Mouse (Mus musculus) cerebellum, postnatal 10 days (tissue): ENCODE data around the gene 2310039H08Rik.

Experiments used
- DNase-seq, 2 experiments: peaks; one replicate each; pipeline ENCODE4 v3.0.0; 2021; ENCODE audit warnings: mixed read lengths in 2 of 2

Gene 2310039H08Rik

DNA sequence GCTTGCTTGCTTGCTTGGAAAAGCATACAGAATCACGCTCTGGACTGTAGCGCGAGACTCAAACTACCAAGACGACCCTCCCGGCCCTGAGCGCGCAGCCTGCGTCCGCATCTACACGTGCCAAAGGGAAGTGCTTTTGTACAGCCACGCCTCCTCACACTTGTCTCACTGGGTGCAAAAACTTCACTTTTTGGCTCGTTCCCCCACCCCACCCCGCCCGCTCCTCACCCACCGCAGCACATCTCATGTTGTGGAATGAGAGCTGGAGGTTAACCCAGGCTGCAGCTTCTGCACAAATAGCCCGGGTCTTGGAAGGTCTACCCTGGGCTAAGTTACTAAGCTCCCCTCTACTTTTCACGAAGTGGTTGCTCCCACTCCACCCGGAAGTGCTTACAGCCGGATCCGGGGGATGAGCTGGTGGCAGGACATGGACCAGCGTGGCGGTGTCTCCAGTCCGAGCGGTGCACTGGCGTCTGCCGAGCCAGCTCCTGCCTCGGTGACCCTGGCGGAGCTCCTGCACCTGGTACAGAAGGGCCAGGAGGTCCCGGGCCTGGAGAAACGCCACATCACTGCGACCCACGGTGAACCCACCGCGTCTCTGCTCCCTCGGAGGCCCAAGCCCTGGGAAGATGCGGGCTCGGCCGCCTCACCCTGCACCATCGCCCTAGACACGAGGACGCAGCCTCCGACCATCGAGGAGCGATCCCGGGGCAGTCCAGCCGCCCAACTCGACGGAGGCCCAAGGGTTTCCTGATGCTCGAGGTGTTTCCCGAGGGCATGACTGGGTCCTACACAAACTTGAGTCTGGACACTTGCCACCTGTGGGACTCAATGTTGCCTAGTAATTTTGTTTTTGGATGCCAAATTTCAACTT lies at the start of gene 2310039H08Rik:
TSS of gene 2310039H08Rik (plus strand) at position 232 of the 874 bp plus-strand sequence.
- peak; percentile 89 to 90 for DNase-seq

- DNase-seq = peak; percentile 45 to 52
These were observed 47.9 kb upstream of the 2310039H08Rik start for GRCm38 (mm10) chr17:46724477-46725084.

DNA sequence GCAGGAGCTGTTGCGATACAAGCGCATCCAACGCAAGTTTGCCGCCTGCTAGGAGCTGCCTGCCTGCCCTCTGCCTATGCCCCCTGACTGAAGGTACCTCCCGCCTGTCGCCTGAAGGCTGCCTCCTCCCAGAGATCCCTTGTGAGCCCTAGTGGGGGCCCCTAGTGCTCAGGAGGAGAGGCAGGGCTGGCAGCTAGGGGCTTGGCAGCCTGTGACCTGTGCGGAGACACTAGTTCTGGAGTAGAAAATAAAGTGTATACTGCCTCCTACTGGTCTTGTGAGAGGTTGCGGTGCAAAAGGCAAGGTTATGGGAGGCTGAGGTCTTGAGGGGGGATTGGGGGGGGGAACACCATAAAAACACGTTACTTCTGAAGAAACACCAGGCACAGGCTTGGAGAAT lies 47.2 kb upstream of the 2310039H08Rik start:
- peak; percentile 67 to 75 for DNase-seq

DNA sequence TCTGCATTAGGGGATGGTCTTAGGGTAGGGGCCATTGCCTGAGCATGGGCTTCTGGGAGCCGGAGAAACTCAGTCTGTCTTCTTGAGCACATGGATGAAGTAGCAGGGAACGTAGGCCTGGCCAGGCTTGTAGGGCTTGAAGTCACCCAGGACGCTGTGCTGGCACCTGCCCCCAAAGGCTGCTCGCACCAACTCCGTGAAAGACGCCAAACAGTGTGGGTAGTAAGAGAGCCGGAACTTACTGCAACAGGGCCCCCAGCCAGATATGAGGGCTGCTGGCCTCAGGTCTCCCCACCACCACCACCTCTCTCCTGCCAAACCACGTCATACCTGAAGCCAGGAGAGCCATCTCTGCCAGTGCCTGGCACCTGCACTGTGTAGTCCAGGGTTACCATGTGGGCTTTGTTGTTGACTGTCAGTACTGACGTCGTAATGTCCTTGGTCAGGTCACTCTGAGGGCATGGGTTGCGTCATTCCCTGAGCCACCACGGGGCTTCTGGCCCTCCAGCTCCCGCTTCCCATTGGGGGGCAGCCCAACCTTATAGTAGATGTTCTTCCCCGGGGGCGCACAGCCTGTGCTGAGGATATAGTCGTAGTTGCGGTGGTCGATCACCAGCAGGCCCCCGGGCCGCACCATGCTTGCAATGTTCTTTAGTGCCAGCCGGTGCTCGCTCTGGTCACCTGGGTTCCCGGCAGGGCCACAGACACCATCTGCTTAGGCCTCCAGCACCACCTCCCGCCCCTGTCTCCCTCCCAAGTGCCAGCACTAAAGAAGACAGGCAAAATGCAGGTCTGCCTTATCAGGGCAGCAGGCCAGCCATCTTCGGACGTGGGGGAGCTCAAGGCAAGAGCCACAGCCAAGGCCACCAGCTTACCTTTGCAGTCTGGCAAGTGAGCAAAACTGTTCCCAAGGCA lies 46.4 kb upstream of the 2310039H08Rik start:
- DNase-seq = peak; percentile 80 to 87

GRCm38 (mm10) chr17:46727271-46727670 lies 45.2 kb upstream of the 2310039H08Rik start:
- no peak for DNase-seq

DNA sequence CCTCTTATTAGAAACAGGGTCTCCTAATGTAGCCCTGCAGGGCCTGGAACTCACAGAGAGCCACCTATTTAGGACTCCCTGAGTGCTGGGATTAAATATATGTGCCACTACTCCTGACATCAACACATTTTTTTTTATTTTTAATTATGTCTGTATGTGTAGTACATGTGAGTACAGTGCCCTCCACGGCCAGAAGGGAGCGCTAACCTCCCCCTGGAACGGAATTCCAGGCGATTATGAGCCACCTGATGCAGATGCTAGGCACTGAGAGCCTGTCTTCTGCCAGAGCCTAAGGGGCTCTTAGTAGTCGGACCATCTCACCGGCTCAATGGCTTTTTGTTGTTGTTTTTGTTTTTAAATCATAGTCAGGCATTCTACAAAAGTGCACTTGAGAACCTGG lies 44.4 kb upstream of the 2310039H08Rik start:
- DNase-seq = peak; percentile 63 to 77

GRCm38 (mm10) chr17:46728496-46728895 lies 43.9 kb upstream of the 2310039H08Rik start:
- DNase-seq = no peak

DNA sequence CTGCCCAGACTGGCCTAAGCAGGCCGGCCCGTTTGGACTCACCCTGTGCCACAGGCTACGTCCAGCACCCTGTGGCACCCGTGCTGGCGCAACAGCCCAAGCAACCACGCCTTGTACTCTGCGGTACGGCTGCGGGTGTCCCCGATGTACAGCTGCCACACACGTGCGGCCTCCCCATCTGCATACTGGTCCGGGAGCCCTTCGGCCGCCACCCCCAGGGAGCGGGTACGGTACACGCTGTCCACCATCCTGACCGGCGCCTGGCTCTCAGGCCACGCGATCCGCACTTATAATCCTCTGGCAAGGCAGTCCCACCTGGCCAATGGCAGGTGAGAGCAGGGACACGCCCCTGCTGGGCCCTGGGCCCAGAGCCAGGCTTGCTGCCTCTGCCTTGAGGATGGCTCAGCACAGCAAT lies 43.5 kb upstream of the 2310039H08Rik start, which contains the start of gene Gnmt:
TSS of gene Gnmt (minus strand) at position 265 of the 415 bp plus-strand sequence.
- peak; percentile 90 to 91 for DNase-seq

DNA sequence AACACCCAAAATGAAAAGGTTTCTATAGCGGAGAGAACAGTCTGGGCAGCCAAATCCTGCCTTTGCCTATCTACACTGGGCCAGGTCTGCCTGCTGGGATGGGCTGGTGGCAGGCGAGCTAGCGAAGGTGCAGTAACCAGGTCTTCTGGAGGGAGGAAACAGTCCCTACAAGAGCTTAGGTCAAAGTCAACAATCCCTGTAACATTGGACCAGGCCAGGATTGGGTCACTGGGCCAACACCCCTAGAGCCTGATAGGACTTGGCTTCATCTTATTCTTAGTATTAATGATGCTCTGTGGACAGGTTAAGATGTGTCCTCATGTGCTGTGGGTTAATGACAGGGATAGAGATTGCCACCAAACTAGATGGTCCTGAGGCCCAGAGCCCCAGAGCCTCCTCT lies 38.4 kb upstream of the 2310039H08Rik start:
- DNase-seq = no peak

GRCm38 (mm10) chr17:46735287-46735686 lies 37.1 kb upstream of the 2310039H08Rik start:
- no peak for DNase-seq

- DNase-seq = peak; percentile 45 to 54
These were observed 36.3 kb upstream of the 2310039H08Rik start for GRCm38 (mm10) chr17:46736160-46736559.

GRCm38 (mm10) chr17:46741305-46741704 lies 31.1 kb upstream of the 2310039H08Rik start:
- no peak for DNase-seq

GRCm38 (mm10) chr17:46742986-46743385 lies 29.4 kb upstream of the 2310039H08Rik start:
- DNase-seq = peak; percentile 29 to 30

DNA sequence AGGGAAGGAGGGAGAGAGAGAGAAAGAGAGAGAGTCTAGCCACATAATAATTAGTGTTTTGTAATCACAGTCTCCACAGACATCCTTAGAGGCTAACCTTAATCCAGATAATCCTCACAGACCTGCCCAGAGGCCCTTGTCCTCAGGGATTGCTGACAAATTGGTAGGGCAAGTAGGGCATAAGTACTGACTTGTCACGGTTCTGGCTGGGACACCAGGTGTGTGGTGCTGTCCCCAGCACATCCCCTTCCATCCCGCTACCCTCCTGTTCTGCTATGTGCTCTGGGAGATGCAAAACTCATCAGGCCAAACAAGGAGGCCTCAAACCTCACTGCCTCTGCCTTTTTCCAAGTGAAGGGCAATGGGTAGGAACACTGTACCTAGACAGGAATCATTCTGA lies 26.9 kb upstream of the 2310039H08Rik start:
- no peak for DNase-seq

- no peak for DNase-seq
These were observed 25.2 kb upstream of the 2310039H08Rik start for GRCm38 (mm10) chr17:46747234-46747633.

GRCm38 (mm10) chr17:46747806-46748205 lies 24.6 kb upstream of the 2310039H08Rik start:
- DNase-seq = no peak

- DNase-seq = no peak
These were observed 23.2 kb upstream of the 2310039H08Rik start for GRCm38 (mm10) chr17:46749282-46749681.

- no peak for DNase-seq
These were observed 21.9 kb upstream of the 2310039H08Rik start for GRCm38 (mm10) chr17:46750580-46750979.

DNA sequence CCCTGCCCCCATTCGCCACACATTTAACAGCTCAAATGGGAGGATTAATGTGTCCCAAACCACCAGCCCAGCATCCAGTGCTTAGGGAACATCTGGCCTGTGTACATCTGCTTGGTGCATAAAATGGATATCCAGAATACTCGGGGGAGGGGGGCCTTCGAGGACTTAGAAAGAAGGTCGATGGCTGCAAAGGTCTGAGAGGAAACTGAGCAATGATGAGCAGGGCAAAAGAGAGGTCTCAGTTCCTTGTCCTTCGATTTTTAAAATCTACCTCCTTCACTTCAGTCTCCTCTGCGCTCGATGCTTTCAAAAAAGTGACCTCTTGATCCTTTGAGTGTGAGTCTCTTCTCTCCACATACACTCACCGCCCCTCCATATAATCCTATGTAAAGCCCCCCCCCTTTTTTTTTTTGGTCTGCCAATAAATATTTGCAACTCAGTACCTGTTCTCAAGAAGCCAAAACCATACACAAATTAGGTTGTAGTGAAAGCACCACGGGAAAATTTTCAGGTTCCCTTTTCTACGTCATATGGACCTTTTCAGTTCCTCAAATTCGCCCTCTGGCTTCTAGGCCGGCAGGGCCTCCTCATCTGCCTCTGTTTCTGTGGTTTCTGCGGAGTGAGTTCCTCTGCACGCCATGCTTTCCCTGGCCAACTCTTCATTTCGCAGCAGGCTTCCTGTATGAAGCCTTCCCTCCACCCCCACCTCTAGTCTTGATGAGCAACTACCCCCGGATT lies 21.2 kb upstream of the 2310039H08Rik start:
- DNase-seq = peak in 1 of 2 experiments; percentile 19

DNA sequence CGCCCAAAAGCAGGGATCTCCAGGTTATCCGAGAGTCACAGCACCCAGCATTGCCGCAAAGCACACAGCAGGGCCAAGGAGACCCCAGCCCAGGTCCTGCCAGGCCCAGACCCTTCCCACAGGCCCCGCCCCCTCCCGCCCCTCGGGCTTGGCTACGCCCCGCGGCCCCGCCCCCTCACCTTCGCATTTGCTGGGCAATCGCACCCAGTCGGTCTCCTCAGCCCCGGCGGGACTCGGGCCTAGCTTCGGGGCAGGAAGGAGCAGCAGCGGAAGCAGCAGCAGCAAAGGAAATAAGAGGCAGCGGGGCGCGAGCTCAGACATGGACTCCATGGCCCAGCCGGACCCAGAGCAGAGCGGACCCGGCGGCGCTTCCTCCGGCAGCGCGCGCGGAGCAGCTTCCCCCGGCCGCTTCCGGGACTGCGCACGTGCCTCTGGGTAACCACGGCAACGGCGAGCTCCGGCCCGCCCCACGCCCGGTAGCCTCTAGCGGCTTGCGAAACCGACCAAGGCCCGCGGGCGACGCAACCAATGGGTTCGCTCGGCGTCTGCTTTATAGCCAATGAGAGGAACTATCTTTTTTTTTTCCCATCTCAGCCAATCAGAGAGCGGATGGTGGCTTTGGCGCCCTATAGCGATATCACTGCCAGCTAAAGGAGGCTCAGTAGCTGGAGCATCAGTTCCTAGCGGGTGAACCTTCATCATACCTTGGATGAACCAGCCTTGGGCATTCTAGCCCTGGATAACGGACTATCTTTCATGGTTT lies 20.5 kb upstream of the 2310039H08Rik start, which contains the start of gene Cnpy3:
TSS of gene Cnpy3 (minus strand) at position 421 of the 763 bp plus-strand sequence.
- DNase-seq = peak; percentile 98 to 99

DNA sequence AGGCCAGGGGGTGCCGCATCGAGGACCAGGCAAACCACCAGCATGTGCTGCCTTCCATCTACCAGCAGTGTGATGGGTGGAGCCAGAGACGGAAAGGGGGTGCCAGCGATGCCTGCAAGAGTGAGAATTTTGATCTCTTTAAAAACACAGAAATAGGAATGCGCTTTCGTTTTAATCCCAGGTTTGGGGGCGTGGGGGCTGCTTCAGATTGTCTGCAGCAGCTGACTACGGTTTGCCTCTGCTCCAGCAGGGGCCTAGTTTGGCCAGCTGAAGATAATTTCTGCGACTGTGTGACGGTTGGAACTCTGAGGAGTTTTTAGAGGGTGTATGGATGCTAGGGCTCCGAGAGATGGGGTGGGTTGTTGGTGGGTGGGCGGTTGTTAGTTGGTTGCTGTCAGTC lies 13.7 kb upstream of the 2310039H08Rik start:
- DNase-seq = no peak
